Mouse (Mus musculus) kidney, adult 11 months (tissue): ENCODE measurements around the gene Cd164.

Experiments
- DNase-seq: peaks from one replicate; pipeline ENCODE4 v3.0.0; 2022

Cd164 gene

GRCm38 (mm10) chr10:41504996-41505395 is 14.2 kb upstream of the Cd164 start:
- DNase-seq: no peak

DNA sequence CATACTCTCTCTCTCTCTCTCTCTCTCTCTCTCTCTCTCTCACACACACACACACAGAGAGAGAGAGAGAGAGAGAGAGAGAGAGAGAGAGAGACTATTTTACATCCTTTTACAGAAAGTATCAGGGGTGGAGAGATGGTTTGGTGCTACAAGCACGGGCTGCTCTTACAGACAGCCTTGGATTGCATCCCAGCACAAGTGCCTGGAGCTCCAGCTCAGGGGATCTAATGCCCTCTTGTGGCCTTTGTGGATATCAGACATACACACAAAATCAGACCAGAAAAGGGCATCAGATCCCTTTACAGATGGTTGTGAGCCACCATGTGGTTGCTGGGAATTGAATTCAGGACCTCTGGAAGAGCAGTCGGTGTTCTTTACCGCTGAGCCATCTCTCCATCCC is 13.8 kb upstream of the Cd164 start:
- DNase-seq: peak; percentile 58

GRCm38 (mm10) chr10:41509160-41509559 is 10.1 kb upstream of the Cd164 start:
- DNase-seq: no peak

GRCm38 (mm10) chr10:41514301-41514700 is 4.9 kb upstream of the Cd164 start:
- DNase-seq: no peak

- DNase-seq: no peak
Measured at GRCm38 (mm10) chr10:41514921-41515320, 4.3 kb upstream of the Cd164 start.

DNA sequence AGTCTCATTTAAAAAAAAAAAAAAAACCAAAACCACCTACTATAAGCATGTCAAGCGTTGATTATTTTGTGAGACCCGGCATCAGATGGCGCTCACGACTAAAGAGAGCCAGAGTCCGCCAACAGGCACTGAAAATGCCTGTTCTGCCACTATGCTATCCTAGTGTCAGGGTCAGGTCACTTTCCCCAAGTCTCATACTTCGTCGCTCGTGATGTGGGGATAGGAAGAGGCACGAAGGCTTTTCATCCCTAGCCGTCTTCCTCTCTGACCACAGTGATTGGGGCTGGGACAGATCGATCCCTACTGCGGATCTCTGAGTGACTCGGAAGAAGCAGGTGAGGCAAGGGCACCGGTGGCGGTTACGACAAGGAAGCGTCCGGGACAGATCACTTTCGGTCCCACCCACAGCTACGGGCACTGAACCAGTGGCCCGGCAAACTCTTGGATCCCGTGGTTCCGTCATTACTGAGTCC is 670 bp upstream of the Cd164 start:
- DNase-seq: peak; percentile 83

DNA sequence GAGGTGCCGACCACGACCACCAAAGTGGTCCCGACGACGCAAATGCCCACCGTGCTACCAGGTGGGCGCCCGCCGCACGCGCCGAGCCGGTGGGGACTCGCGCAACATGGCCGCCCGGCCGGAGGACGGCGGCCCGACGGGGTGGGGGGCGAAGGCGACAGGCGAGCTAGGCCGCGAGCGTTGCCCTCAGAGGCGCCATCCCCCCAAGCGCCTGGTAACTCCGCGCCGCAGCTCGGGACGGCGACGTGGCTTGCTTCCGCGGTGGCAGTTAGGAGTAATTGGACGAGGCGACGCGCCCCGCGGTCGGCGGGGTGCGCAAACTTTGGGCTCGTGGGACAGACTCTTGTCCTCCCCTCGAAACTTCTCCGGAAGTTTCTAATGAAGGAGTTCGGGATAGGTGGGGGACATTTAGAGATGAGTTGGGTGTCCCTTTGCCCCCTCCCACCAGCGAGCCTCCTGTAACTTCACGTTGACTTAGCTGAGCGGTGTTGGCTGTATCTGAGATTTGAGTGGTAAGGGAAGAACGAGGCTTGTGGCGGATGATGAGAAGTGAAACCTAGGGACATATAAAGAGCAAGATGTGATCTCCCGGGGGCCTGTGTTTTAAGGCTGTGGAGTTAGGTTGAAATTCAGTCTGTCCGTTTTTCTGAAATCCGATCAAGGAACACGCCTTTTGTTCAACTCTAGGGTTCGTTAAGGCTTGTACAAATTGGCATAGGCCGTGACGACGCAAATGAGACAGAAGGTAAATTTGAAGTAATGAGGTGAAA is 611 bp downstream of the Cd164 start:
- peak; percentile 47 for DNase-seq

GRCm38 (mm10) chr10:41520410-41520673 is 1.1 kb downstream of the Cd164 start:
- DNase-seq: no peak

GRCm38 (mm10) chr10:41523386-41523785 is 4.2 kb downstream of the Cd164 start:
- DNase-seq: no peak

GRCm38 (mm10) chr10:41525696-41526095 is 6.5 kb downstream of the Cd164 start:
- DNase-seq: no peak

GRCm38 (mm10) chr10:41529972-41530371 is 10.8 kb downstream of the Cd164 start:
- DNase-seq: no peak

DNA sequence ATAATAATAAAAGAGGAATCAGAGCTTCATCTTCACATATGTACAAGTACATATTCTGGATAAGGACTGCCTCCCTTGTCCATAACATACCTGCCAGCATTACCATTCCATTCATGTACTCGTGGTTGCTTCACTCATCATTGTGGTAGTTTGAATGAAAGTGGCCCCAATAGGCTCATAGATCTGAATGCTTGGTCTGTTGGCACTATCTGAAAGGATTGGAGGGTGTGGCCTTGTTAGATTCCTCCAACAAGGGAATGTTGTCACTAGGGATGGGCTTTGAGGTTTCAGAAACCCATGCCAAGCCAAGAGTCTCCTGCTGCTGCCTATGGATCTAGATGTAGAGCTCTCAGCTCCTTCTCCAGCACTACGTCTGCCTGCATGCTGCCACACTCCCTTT is 16.8 kb downstream of the Cd164 start:
- no peak for DNase-seq

DNA sequence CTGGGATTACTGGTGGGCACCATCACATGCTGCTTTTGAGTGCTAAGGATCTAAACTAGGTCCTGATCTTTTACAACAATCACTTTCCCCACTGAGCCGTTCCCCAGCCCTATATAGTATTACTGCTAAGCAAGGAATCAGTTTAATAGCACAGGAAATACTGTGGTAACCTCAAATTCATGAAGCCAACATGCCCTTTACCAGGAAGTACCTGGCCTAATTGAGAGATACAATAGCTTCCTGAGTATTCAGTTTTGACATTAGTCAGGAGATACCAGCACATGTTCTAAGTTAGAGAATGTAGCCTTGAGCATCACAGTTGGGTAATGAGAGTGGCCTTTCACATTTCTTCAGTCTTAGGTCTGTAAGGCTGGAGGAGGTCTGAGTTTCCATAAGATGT is 17.5 kb downstream of the Cd164 start:
- no peak for DNase-seq

DNA sequence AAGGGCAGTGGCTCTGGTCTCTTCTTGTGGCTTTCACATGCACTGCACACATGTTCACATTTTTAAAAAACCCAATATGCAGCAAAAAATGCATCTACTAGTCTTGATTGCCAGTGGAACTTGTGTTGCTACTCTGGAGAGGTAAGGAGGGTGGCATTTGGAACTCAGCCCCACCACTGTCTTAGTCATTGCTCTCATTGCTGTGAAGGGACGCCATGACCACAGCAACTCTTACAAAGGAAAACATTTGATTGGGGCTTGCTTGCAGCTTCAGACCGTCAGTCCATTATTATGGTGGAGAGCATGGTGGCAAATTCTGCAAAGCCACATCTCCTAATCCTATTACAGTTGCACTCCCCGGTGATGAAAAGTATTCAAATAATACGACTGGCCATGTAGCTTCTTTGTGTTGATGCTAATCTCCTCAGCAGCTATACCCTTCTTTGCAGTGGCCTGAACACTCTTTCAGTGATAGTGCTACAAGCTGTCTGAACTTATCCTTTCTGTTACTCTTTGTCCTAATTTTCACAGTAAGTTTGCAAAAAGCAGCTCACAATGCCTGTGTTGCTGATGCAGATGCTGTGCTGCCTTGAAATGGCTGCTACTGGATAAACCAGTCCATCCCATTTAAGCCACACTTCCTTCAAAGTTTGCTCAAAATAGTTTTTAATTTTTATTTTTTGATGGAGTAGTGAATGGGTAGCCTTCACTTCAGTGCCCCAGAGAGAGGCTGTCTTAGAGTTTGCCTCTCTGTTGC is 18.2 kb downstream of the Cd164 start:
- no peak for DNase-seq

- no peak for DNase-seq
Measured at GRCm38 (mm10) chr10:41537983-41538330, 18.7 kb downstream of the Cd164 start.

DNA sequence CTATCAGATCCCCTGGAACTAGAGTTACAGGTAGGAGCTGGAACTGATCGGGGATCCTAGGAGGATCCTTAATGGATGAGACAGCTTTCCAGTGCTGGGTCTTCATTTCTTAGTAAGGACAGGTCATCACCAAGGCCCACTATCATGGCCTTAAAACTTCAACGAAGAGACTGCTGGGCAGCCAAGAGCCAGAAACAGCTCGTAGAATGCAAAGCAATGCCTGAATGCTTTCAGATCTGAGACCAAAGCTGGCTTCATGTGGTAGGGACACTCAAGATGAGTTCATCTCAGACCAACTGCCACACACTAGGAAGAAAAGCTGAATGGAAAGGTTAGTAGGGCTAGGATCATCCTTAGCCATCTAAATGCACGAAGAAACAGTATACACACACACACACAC is 19.8 kb downstream of the Cd164 start:
- no peak for DNase-seq

GRCm38 (mm10) chr10:41542057-41542456 is 22.8 kb downstream of the Cd164 start:
- peak; percentile 42 for DNase-seq

DNA sequence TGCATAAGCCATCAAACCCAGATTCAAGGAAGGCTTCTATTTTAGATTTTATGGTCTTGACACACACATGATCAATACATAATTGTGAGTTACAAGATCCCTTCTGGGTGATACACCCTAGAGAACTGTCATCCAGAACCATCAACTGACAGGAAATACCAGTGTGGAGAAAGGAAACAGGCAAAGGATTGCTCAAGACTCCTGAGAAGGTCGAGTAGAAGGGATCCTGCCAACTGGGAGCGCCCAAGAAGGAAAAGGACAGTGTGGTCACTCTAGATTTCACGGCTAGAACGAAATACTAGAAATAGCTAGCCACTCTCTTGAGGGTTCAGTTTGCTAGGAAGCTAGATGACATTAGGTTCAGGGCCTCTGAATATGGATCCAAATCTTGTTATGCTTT is 24.2 kb downstream of the Cd164 start:
- DNase-seq: no peak

GRCm38 (mm10) chr10:41543844-41544243 is 24.6 kb downstream of the Cd164 start:
- no peak for DNase-seq

- DNase-seq: no peak
Measured at GRCm38 (mm10) chr10:41544481-41545190, 25.4 kb downstream of the Cd164 start.

GRCm38 (mm10) chr10:41545224-41545755 is 26.1 kb downstream of the Cd164 start:
- DNase-seq: no peak

GRCm38 (mm10) chr10:41546396-41547165 is 27.4 kb downstream of the Cd164 start:
- peak; percentile 78 for DNase-seq

GRCm38 (mm10) chr10:41550711-41551110 is 31.5 kb downstream of the Cd164 start:
- no peak for DNase-seq
